Mouse (Mus musculus): ENCODE measurements at regions not wholly inside any gene's neighbourhood (a gene's known extent, or its start where the extent isn't known, plus 50 kb on each side); places are given as distances from the start of the nearest gene placed in this dataset.
"Not testable (repeated sequence)": the region's sequence is repeated elsewhere in the genome, so short reads cannot be mapped to it uniquely, and the experiment has no call there.

GRCm38 (mm10) chr10:8121895-8122294 lies 165.9 kb upstream of the Tab2 start:
- TF ChIP-seq POU5F1 (IDR thresholded peaks at IDR 0.05; ENCODE audit: borderline replicate concordance, low read length): no peak
- H3K9me3 ChIP-seq (ENCODE audit: low read length): peaks cover 10% of the 10 kb centered on the region; the same call in 1 of the 2 replicates
- H3K4me3 ChIP-seq (replicated peaks; ENCODE audit: low read length): no peak overlapping the region
- H3K36me3 ChIP-seq (ENCODE audit: insufficient read depth, low read length): no peaks in the 10 kb centered on the region
- no peaks in the 10 kb centered on the region for H3K27me3 ChIP-seq (ENCODE audit: insufficient read depth, low read length)
- peaks cover 4% of the 10 kb centered on the region for H3K4me1 ChIP-seq (replicated peaks; ENCODE audit: low read depth, low read length)

GRCm38 (mm10) chr10:8116821-8117220 lies 160.8 kb upstream of the Tab2 start:
- Histone ChIP-seq H3K4me1 (replicated peaks; ENCODE audit: low read depth, low read length) (peaks cover 35% of the 10 kb centered on the region), H3K36me3 (ENCODE audit: insufficient read depth, low read length) (no peaks in the 10 kb centered on the region), H3K9me3 (ENCODE audit: low read length) (peaks cover 10% of the 10 kb centered on the region; the same call in 1 of the 2 replicates), H3K27me3 (ENCODE audit: insufficient read depth, low read length) (no peaks in the 10 kb centered on the region), H3K4me3 (replicated peaks; ENCODE audit: low read length) (no peak overlapping the region)
- TF ChIP-seq POU5F1 (IDR thresholded peaks at IDR 0.05; ENCODE audit: borderline replicate concordance, low read length) (no peak), NANOG (IDR thresholded peaks at IDR 0.05; ENCODE audit: borderline replicate concordance, low read length) (no peak), CTCF (conservative IDR thresholded peaks at IDR 0.05; ENCODE audit: low read length) (no peak)

GRCm38 (mm10) chr10:8114932-8115331 lies 158.9 kb upstream of the Tab2 start:
- H3K4me3 ChIP-seq (replicated peaks; ENCODE audit: low read length); H3K9me3 ChIP-seq (ENCODE audit: low read length); H3K27me3 ChIP-seq (ENCODE audit: insufficient read depth, low read length); H3K36me3 ChIP-seq (ENCODE audit: insufficient read depth, low read length): not testable (repeated sequence)
- H3K4me1 ChIP-seq (replicated peaks; ENCODE audit: low read depth, low read length): peaks cover 35% of the 10 kb centered on the region

GRCm38 (mm10) chr10:8114530-8114929 lies 158.5 kb upstream of the Tab2 start:
- no peaks in the 10 kb centered on the region for H3K36me3 ChIP-seq (ENCODE audit: insufficient read depth, low read length)
- H3K4me1 ChIP-seq (replicated peaks; ENCODE audit: low read depth, low read length): peaks cover 35% of the 10 kb centered on the region
- peaks cover 10% of the 10 kb centered on the region; the same call in 1 of the 2 replicates for H3K9me3 ChIP-seq (ENCODE audit: low read length)
- TF ChIP-seq POU5F1 (IDR thresholded peaks at IDR 0.05; ENCODE audit: borderline replicate concordance, low read length) (peak; percentile 62; the same call in 1 of the 2 replicates), NANOG (IDR thresholded peaks at IDR 0.05; ENCODE audit: borderline replicate concordance, low read length) (peak; percentile 80), CTCF (conservative IDR thresholded peaks at IDR 0.05; ENCODE audit: low read length) (no peak)
- H3K27me3 ChIP-seq (ENCODE audit: insufficient read depth, low read length): no peaks in the 10 kb centered on the region
- no peak overlapping the region for H3K4me3 ChIP-seq (replicated peaks; ENCODE audit: low read length)

GRCm38 (mm10) chr10:8100489-8100888 lies 144.5 kb upstream of the Tab2 start:
- Histone ChIP-seq H3K9me3 (ENCODE audit: low read length) (peaks cover 4% of the 10 kb centered on the region; the same call in 1 of the 2 replicates), H3K27me3 (ENCODE audit: insufficient read depth, low read length) (no peaks in the 10 kb centered on the region), H3K36me3 (ENCODE audit: insufficient read depth, low read length) (no peaks in the 10 kb centered on the region), H3K4me3 (replicated peaks; ENCODE audit: low read length) (no peak overlapping the region), H3K4me1 (replicated peaks; ENCODE audit: low read depth, low read length) (no peaks in the 10 kb centered on the region)
- TF ChIP-seq NANOG (IDR thresholded peaks at IDR 0.05; ENCODE audit: borderline replicate concordance, low read length) (no peak), CTCF (conservative IDR thresholded peaks at IDR 0.05; ENCODE audit: low read length) (no peak), POU5F1 (IDR thresholded peaks at IDR 0.05; ENCODE audit: borderline replicate concordance, low read length) (no peak)

- Histone ChIP-seq H3K9me3 (ENCODE audit: low read length) (peaks cover 4% of the 10 kb centered on the region; the same call in 1 of the 2 replicates), H3K4me1 (replicated peaks; ENCODE audit: low read depth, low read length) (no peaks in the 10 kb centered on the region; the same call in 1 of the 2 replicates), H3K36me3 (ENCODE audit: insufficient read depth, low read length) (no peaks in the 10 kb centered on the region), H3K27me3 (ENCODE audit: insufficient read depth, low read length) (no peaks in the 10 kb centered on the region), H3K4me3 (replicated peaks; ENCODE audit: low read length) (no peak overlapping the region)
- TF ChIP-seq CTCF (conservative IDR thresholded peaks at IDR 0.05; ENCODE audit: low read length) (no peak), NANOG (IDR thresholded peaks at IDR 0.05; ENCODE audit: borderline replicate concordance, low read length) (no peak), POU5F1 (IDR thresholded peaks at IDR 0.05; ENCODE audit: borderline replicate concordance, low read length) (no peak)
These were observed 139.9 kb upstream of the Tab2 start for GRCm38 (mm10) chr10:8095924-8096323.

- Histone ChIP-seq H3K4me1 (replicated peaks; ENCODE audit: low read depth, low read length) (no peaks in the 10 kb centered on the region; the same call in 1 of the 2 replicates), H3K9me3 (ENCODE audit: low read length) (peaks cover 4% of the 10 kb centered on the region; the same call in 1 of the 2 replicates), H3K36me3 (ENCODE audit: insufficient read depth, low read length) (no peaks in the 10 kb centered on the region), H3K4me3 (replicated peaks; ENCODE audit: low read length) (no peak overlapping the region), H3K27me3 (ENCODE audit: insufficient read depth, low read length) (no peaks in the 10 kb centered on the region)
- no peak for TF ChIP-seq CTCF (conservative IDR thresholded peaks at IDR 0.05; ENCODE audit: low read length)
- TF ChIP-seq POU5F1 (IDR thresholded peaks at IDR 0.05; ENCODE audit: borderline replicate concordance, low read length): no peak
- TF ChIP-seq NANOG (IDR thresholded peaks at IDR 0.05; ENCODE audit: borderline replicate concordance, low read length): no peak
These were observed 139.2 kb upstream of the Tab2 start for GRCm38 (mm10) chr10:8095206-8095605.

- Histone ChIP-seq H3K9me3 (ENCODE audit: low read length) (no peaks in the 10 kb centered on the region), H3K36me3 (ENCODE audit: insufficient read depth, low read length) (no peaks in the 10 kb centered on the region), H3K4me3 (replicated peaks; ENCODE audit: low read length) (no peak overlapping the region), H3K4me1 (replicated peaks; ENCODE audit: low read depth, low read length) (no peaks in the 10 kb centered on the region; the same call in 1 of the 2 replicates), H3K27me3 (ENCODE audit: insufficient read depth, low read length) (no peaks in the 10 kb centered on the region)
- TF ChIP-seq NANOG (IDR thresholded peaks at IDR 0.05; ENCODE audit: borderline replicate concordance, low read length): no peak
- no peak for TF ChIP-seq POU5F1 (IDR thresholded peaks at IDR 0.05; ENCODE audit: borderline replicate concordance, low read length)
- TF ChIP-seq CTCF (conservative IDR thresholded peaks at IDR 0.05; ENCODE audit: low read length): no peak
These were observed 136.0 kb upstream of the Tab2 start for GRCm38 (mm10) chr10:8091871-8092552.

- Histone ChIP-seq H3K4me1 (replicated peaks; ENCODE audit: low read depth, low read length) (no peaks in the 10 kb centered on the region; the same call in 1 of the 2 replicates), H3K36me3 (ENCODE audit: insufficient read depth, low read length) (no peaks in the 10 kb centered on the region), H3K9me3 (ENCODE audit: low read length) (no peaks in the 10 kb centered on the region), H3K4me3 (replicated peaks; ENCODE audit: low read length) (no peak overlapping the region), H3K27me3 (ENCODE audit: insufficient read depth, low read length) (no peaks in the 10 kb centered on the region)
- no peak for TF ChIP-seq CTCF (conservative IDR thresholded peaks at IDR 0.05; ENCODE audit: low read length)
- TF ChIP-seq POU5F1 (IDR thresholded peaks at IDR 0.05; ENCODE audit: borderline replicate concordance, low read length): no peak
- no peak for TF ChIP-seq NANOG (IDR thresholded peaks at IDR 0.05; ENCODE audit: borderline replicate concordance, low read length)
These were observed 133.3 kb upstream of the Tab2 start for GRCm38 (mm10) chr10:8089296-8089695.

Measured in E14TG2a.4 (cell line).